Mouse (Mus musculus) lung, adult 2 months (tissue): ENCODE measurements around the gene Gm40460.
"Not testable (repeated sequence)": the region's sequence is repeated elsewhere in the genome, so short reads cannot be mapped to it uniquely, and the experiment has no call there.

Source experiments
- CTCF ChIP-seq: fragments of 200-500 bp; IDR thresholded peaks from 2 replicates; pipeline ENCODE4 v1.5.1; 2011; ENCODE audit warnings: mild to moderate bottlenecking, low read length, control low read depth; ENCODE audit not compliant: insufficient read depth
- POLR2A ChIP-seq: fragments of 200-500 bp; IDR thresholded peaks from 2 replicates; pipeline ENCODE4 v1.6.1; 2011; ENCODE audit warnings: low read depth, mild to moderate bottlenecking, control low read depth, low read length, borderline replicate concordance; ENCODE audit errors: extremely low read depth

- TF ChIP-seq CTCF, POLR2A: not testable (repeated sequence)
Measured at GRCm38 (mm10) chr7:142282847-142283246, 42.0 kb upstream of the Gm40460 start.
